Mouse (Mus musculus) neural tube, embryonic 14.5 days (tissue): ENCODE measurements around the gene Vav1. TPM values are rescaled to one million over a fixed set of nuclear protein-coding genes. Genes with fewer than 3 reads are reported as not detected.
"Not testable (repeated sequence)": the region's sequence is repeated elsewhere in the genome, so short reads cannot be mapped to it uniquely, and the experiment has no call there.

Experiments used
- ATAC-seq: fragments of 200-750 bp; cut with Nextera tagmentation; 2 replicates; pipeline ENCODE4 v1.8.0; 2017; ENCODE audit warnings: low read depth, mild to moderate bottlenecking, moderate TSS enrichment, moderate library complexity
- H3K27ac ChIP-seq: fragments of 300-500 bp; sonication (generic); 2 replicates; pipeline ENCODE4 v1.5.1; 2014; ENCODE audit warnings: low read depth, mild to moderate bottlenecking, control low read depth, low read length, moderate library complexity, mixed read lengths
- H3K27me3 ChIP-seq: fragments of 300-500 bp; sonication (generic); 2 replicates; pipeline ENCODE4 v1.6.1; 2014; ENCODE audit warnings: low read length; ENCODE audit not compliant: control insufficient read depth, insufficient read depth
- H3K36me3 ChIP-seq: fragments of 300-500 bp; sonication (generic); 2 replicates; pipeline ENCODE4 v1.6.1; 2014; ENCODE audit warnings: low read length, mixed read lengths; ENCODE audit not compliant: control insufficient read depth, insufficient read depth
- H3K4me1 ChIP-seq: fragments of 300-500 bp; sonication (generic); 2 replicates; pipeline ENCODE4 v1.6.1; 2014; ENCODE audit warnings: low read length; ENCODE audit not compliant: control insufficient read depth, insufficient read depth
- H3K4me2 ChIP-seq: fragments of 300-500 bp; sonication (generic); 2 replicates; pipeline ENCODE4 v1.6.1; 2014; ENCODE audit warnings: mild to moderate bottlenecking, low read depth, low read length, control low read depth
- H3K4me3 ChIP-seq: fragments of 300-500 bp; sonication (generic); 2 replicates; pipeline ENCODE4 v1.5.1; 2014; ENCODE audit warnings: low read depth, low read length, control low read depth, mixed read lengths
- H3K9ac ChIP-seq: fragments of 300-500 bp; sonication (generic); replicated peaks from 2 replicates; pipeline ENCODE4 v1.6.1; 2014; ENCODE audit warnings: low read depth, mild to moderate bottlenecking, control low read depth, low read length, mixed read lengths
- H3K9me3 ChIP-seq: fragments of 300-500 bp; sonication (generic); 2 replicates; pipeline ENCODE4 v1.6.1; 2016; ENCODE audit warnings: low read length; ENCODE audit not compliant: control insufficient read depth
- WGBS: fragments of 180-500 bp; shearing (Covaris S2); extraction: QIAGEN DNeasy Blood & Tissue Kit; methylation state at CpG from one replicate; pipeline ENCODE4 v1.1.7; 2014; 5-methylcytosine and 5-hydroxymethylcytosine counted together
- polyA plus RNA-seq: library from polyadenylated mRNA; unstranded; fragments of >200 nt; fragmentation: Nextera tagmentation; extraction: Ambion mirVana; gene quantifications from 2 replicates; pipeline ENCODE4 v1.2.1, GENCODE M21; 2014

Vav1 gene
- polyA plus RNA-seq, 1 experiment from 2014 or later = 1.1 TPM

DNA sequence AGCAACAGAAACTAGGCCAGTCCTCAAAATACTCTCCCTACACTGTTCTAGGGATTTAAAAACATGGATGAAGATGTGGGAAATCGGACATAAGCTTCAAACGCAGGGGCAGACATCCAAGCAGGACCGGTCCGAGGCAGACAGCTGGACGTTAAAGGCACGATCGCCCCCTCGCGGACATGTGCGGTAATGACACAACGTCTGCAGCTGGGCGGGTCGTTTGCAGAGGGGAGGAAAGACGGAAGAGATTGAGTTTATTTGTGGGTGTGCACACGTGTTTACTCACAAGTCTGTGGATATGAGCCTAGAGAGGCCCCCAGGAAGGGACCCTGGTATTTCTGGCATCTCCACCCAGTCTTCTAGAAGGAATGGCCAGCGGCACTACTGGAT lies 55.9 kb downstream of the Vav1 start:
- H3K4me1 ChIP-seq = no peaks in the 10 kb centered on the region
- H3K27me3 ChIP-seq = no peaks in the 10 kb centered on the region
- H3K9me3 ChIP-seq = no peaks in the 10 kb centered on the region
- H3K4me2 ChIP-seq = no peak overlapping the region; the same call in 1 of the 2 replicates
- H3K9ac ChIP-seq = no peak overlapping the region
- ATAC-seq = peak; percentile 62
- WGBS = 7% methylated on average over 16 of the region's 16 CpGs
- H3K4me3 ChIP-seq = no peak overlapping the region
- no peak overlapping the region for H3K27ac ChIP-seq
- H3K36me3 ChIP-seq = no peaks in the 10 kb centered on the region

GRCm38 (mm10) chr17:57335194-57335593 lies 56.3 kb downstream of the Vav1 start:
- 72% methylated on average over 9 of the region's 9 CpGs for WGBS
- peak; percentile 36 for ATAC-seq

DNA sequence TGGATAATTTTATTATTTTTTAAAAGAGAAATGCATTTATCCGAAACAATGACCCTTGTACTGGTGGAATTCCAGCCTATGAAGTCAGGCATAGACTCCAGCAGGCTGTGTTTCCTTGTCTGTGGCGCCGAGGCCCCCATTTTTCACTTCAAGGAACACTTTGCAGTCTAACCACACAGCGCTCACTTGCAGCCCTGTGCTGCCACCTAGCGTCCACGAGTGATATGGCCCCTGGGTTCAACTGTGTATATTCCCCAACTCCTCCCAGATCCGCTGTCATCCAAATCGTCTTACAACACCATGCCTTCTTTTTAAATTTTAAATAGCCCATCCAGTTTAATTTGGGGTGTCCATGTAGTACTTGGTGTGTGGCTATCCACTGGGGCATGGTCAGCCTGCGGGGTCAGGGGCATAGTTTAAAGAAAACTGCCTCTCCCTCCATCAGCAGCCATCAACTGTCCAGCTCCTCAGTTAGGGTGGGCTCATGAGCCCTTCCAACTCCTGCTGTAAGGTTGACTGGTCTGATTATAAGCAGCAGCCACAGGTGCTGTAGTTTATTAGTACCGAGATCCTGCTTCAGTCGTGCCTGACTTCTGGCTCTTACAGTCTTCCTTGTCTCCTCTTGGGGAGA lies 56.9 kb downstream of the Vav1 start:
- 10% methylated on average over 11 of the region's 11 CpGs for WGBS
- no peak overlapping the region for H3K27ac ChIP-seq
- no peak overlapping the region for H3K4me3 ChIP-seq
- no peaks in the 10 kb centered on the region for H3K4me1 ChIP-seq
- H3K4me2 ChIP-seq = no peak overlapping the region
- no peaks in the 10 kb centered on the region for H3K36me3 ChIP-seq
- H3K27me3 ChIP-seq = no peaks in the 10 kb centered on the region
- H3K9ac ChIP-seq = no peak overlapping the region; the same call in 1 of the 2 replicates
- H3K9me3 ChIP-seq = no peaks in the 10 kb centered on the region
- peak; percentile 93 for ATAC-seq

More at GRCm38 (mm10) chr17:57335194-57335593, 56.3 kb downstream of the Vav1 start:
- not testable (repeated sequence) for H3K4me3 ChIP-seq, H3K4me1 ChIP-seq, H3K36me3 ChIP-seq, H3K9ac ChIP-seq, H3K27me3 ChIP-seq, H3K9me3 ChIP-seq, H3K27ac ChIP-seq, H3K4me2 ChIP-seq

- Histone ChIP-seq H3K4me3 (no peak overlapping the region), H3K4me2 (no peak overlapping the region), H3K27me3 (no peaks in the 10 kb centered on the region), H3K27ac (no peak overlapping the region), H3K36me3 (no peaks in the 10 kb centered on the region), H3K9me3 (no peaks in the 10 kb centered on the region), H3K4me1 (no peaks in the 10 kb centered on the region), H3K9ac (no peak overlapping the region)
- WGBS = 87% methylated on average over 10 of the region's 10 CpGs
- no peak for ATAC-seq
Observed at GRCm38 (mm10) chr17:57337996-57338395, 59.1 kb downstream of the Vav1 start.

GRCm38 (mm10) chr17:57339298-57339697 lies 60.4 kb downstream of the Vav1 start:
- no peak overlapping the region for H3K27ac ChIP-seq
- no peak overlapping the region for H3K4me2 ChIP-seq
- H3K9me3 ChIP-seq = no peaks in the 10 kb centered on the region
- no peak overlapping the region for H3K4me3 ChIP-seq
- WGBS = 83% methylated on average over 9 of the region's 9 CpGs
- H3K27me3 ChIP-seq = no peaks in the 10 kb centered on the region
- ATAC-seq = no peak
- H3K9ac ChIP-seq = no peak overlapping the region
- H3K36me3 ChIP-seq = no peaks in the 10 kb centered on the region
- H3K4me1 ChIP-seq = no peaks in the 10 kb centered on the region

GRCm38 (mm10) chr17:57341568-57341967 lies 62.7 kb downstream of the Vav1 start:
- H3K27me3 ChIP-seq = no peaks in the 10 kb centered on the region
- H3K4me1 ChIP-seq = no peaks in the 10 kb centered on the region
- H3K9me3 ChIP-seq = no peaks in the 10 kb centered on the region
- no peak overlapping the region for H3K27ac ChIP-seq
- H3K36me3 ChIP-seq = no peaks in the 10 kb centered on the region
- H3K4me3 ChIP-seq = no peak overlapping the region
- no peak overlapping the region for H3K4me2 ChIP-seq
- WGBS = 87% methylated on average over 4 of the region's 4 CpGs
- H3K9ac ChIP-seq = no peak overlapping the region
- ATAC-seq = no peak

- WGBS = 79% methylated on average over 2 of the region's 2 CpGs
- Histone ChIP-seq H3K27me3 (no peaks in the 10 kb centered on the region), H3K4me1 (no peaks in the 10 kb centered on the region), H3K4me2 (no peak overlapping the region), H3K27ac (no peak overlapping the region), H3K4me3 (no peak overlapping the region), H3K9me3 (no peaks in the 10 kb centered on the region), H3K9ac (no peak overlapping the region), H3K36me3 (no peaks in the 10 kb centered on the region)
- no peak for ATAC-seq
Observed at GRCm38 (mm10) chr17:57344029-57344707, 65.3 kb downstream of the Vav1 start.

DNA sequence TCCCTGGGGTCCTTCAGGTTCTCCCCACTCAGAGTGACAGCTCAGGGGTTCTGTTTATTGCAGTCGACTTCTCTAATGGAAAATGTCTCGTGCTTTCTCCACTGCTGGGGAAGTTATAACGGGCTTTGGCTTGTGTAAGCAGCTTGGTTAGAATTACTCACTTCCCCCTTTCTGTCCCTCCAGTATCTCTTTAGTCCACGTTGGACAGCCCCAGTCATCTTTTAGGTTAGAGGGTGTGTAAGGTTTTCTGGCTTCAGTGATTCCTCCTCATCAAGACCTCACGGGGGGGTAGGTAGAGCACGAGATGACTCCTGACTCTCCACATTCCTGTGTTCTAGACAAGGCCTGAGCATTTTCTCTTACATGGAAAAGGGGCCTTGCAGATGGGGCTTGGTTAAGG lies 68.1 kb downstream of the Vav1 start:
- Histone ChIP-seq H3K27me3 (no peaks in the 10 kb centered on the region), H3K36me3 (no peaks in the 10 kb centered on the region), H3K27ac (no peak overlapping the region), H3K4me1 (no peaks in the 10 kb centered on the region), H3K9me3 (no peaks in the 10 kb centered on the region), H3K4me3 (no peak overlapping the region), H3K4me2 (no peak overlapping the region), H3K9ac (no peak overlapping the region)
- no peak for ATAC-seq
- WGBS = 79% methylated on average over 6 of the region's 6 CpGs

DNA sequence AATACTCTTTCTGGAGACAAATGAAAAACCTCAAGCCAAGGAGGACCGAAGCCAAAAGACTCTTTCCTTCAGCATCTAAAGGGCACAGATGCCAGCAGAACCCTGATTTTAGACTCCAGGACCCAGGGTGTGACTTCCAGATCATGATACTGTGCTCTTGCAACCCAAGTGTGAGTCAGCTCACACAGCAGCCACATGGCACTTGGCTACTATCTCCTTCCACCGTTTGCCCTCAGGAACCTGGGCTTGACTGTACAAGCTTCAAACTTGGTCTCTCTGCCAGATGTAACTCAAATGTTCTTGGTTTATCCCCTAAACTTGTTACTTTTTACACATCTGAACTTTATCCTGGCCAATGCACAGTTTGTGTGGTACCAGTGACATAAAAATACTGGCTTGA lies 68.9 kb downstream of the Vav1 start:
- Histone ChIP-seq H3K9me3 (no peaks in the 10 kb centered on the region), H3K9ac (no peak overlapping the region), H3K4me2 (no peak overlapping the region), H3K27ac (no peak overlapping the region), H3K36me3 (no peaks in the 10 kb centered on the region), H3K27me3 (no peaks in the 10 kb centered on the region), H3K4me1 (no peaks in the 10 kb centered on the region), H3K4me3 (no peak overlapping the region)
- ATAC-seq = no peak
- 95% methylated on average over 2 of the region's 2 CpGs for WGBS
